Mouse (Mus musculus) limb, embryonic 11.5 days (tissue): ENCODE data around the gene Casd1. TPM values are rescaled to one million over a fixed set of nuclear protein-coding genes. Genes with fewer than 3 reads are reported as not detected.

Source experiments
- ATAC-seq: fragments of 200-750 bp; cut with Nextera tagmentation; 2 replicates; pipeline ENCODE4 v1.8.0; 2017; ENCODE audit warnings: low read depth; ENCODE audit not compliant: insufficient number of reproducible peaks, low FRiP score, low TSS enrichment
- DNase-seq: peaks from one replicate; pipeline ENCODE4 v3.0.0-alpha.2; 2015; ENCODE audit warnings: low spot score
- H3K27ac ChIP-seq: fragments of 300-500 bp; sonication (generic); replicated peaks from 2 replicates; pipeline ENCODE4 v1.5.1; 2014; ENCODE audit warnings: low read depth, mild to moderate bottlenecking, low read length
- H3K27me3 ChIP-seq: fragments of 300-500 bp; sonication (generic); 2 replicates; pipeline ENCODE4 v1.6.1; 2014; ENCODE audit warnings: mild to moderate bottlenecking, low read length, mixed read lengths; ENCODE audit not compliant: control insufficient read depth, insufficient read depth
- H3K36me3 ChIP-seq: fragments of 300-500 bp; sonication (generic); 2 replicates; pipeline ENCODE4 v1.6.1; 2014; ENCODE audit warnings: mild to moderate bottlenecking, low read length, moderate library complexity, mixed read lengths; ENCODE audit not compliant: control insufficient read depth, insufficient read depth
- H3K4me1 ChIP-seq: fragments of 300-500 bp; sonication (generic); 2 replicates; pipeline ENCODE4 v1.6.1; 2014; ENCODE audit warnings: low read length, mixed read lengths; ENCODE audit not compliant: control insufficient read depth, insufficient read depth
- H3K4me2 ChIP-seq: fragments of 300-500 bp; sonication (generic); 2 replicates; pipeline ENCODE4 v1.6.1; 2014; ENCODE audit warnings: low read depth, mild to moderate bottlenecking, moderate library complexity; ENCODE audit not compliant: severe bottlenecking
- H3K4me3 ChIP-seq: fragments of 300-500 bp; sonication (generic); 2 replicates; pipeline ENCODE4 v1.5.1; 2014; ENCODE audit warnings: low read depth, low read length
- H3K9ac ChIP-seq: fragments of 300-500 bp; sonication (generic); 2 replicates; pipeline ENCODE4 v1.6.1; 2014; ENCODE audit warnings: mild to moderate bottlenecking, low read length
- H3K9me3 ChIP-seq: fragments of 300-500 bp; sonication (generic); 2 replicates; pipeline ENCODE4 v1.6.1; 2016; ENCODE audit warnings: low read length; ENCODE audit not compliant: control insufficient read depth
- WGBS: fragments of 180-500 bp; shearing (Covaris S2); extraction: QIAGEN DNeasy Blood & Tissue Kit; methylation state at CpG from one replicate; pipeline ENCODE4 v1.1.7; 2014; 5-methylcytosine and 5-hydroxymethylcytosine counted together
- polyA plus RNA-seq: library from polyadenylated mRNA; unstranded; fragments of >200 nt; fragmentation: Nextera tagmentation; extraction: Ambion mirVana; gene quantifications from 2 replicates; pipeline ENCODE4 v1.2.1, GENCODE M21; 2014

Gene Casd1
- polyA plus RNA-seq, 1 experiment from 2014 or later, result 79.2 TPM

- Histone ChIP-seq H3K36me3 (no peaks in the 10 kb centered on the region), H3K4me3 (no peak overlapping the region), H3K9me3 (no peaks in the 10 kb centered on the region), H3K27ac (no peak overlapping the region), H3K4me2 (no peak overlapping the region), H3K27me3 (no peaks in the 10 kb centered on the region), H3K4me1 (no peaks in the 10 kb centered on the region), H3K9ac (no peak overlapping the region)
- no peak for DNase-seq
- WGBS, result 87% methylated on average over 13 of the region's 13 CpGs
- no peak for ATAC-seq
Observed at GRCm38 (mm10) chr6:4658861-4659260, 58.2 kb downstream of the Casd1 start.

- Histone ChIP-seq H3K4me3 (no peak overlapping the region), H3K9me3 (no peaks in the 10 kb centered on the region), H3K36me3 (no peaks in the 10 kb centered on the region), H3K4me2 (no peak overlapping the region), H3K4me1 (no peaks in the 10 kb centered on the region), H3K27me3 (no peaks in the 10 kb centered on the region), H3K27ac (no peak overlapping the region), H3K9ac (no peak overlapping the region)
- no peak for ATAC-seq
- no peak for DNase-seq
- 79% methylated on average over 2 of the region's 2 CpGs for WGBS
Observed at GRCm38 (mm10) chr6:4663516-4663915, 62.9 kb downstream of the Casd1 start.

- no peak overlapping the region for H3K9ac ChIP-seq
- ATAC-seq (no peak), DNase-seq (no peak)
- H3K27ac ChIP-seq, result no peak overlapping the region
- no peaks in the 10 kb centered on the region for H3K4me1 ChIP-seq
- H3K9me3 ChIP-seq, result no peaks in the 10 kb centered on the region
- H3K4me3 ChIP-seq, result no peak overlapping the region
- H3K4me2 ChIP-seq, result no peak overlapping the region
- no peaks in the 10 kb centered on the region for H3K36me3 ChIP-seq
- 54% methylated on average over 2 of the region's 2 CpGs for WGBS
- H3K27me3 ChIP-seq, result no peaks in the 10 kb centered on the region
Observed at GRCm38 (mm10) chr6:4664313-4664712, 63.7 kb downstream of the Casd1 start.

- DNase-seq, result no peak
- no peaks in the 10 kb centered on the region for H3K4me1 ChIP-seq
- H3K9me3 ChIP-seq, result no peaks in the 10 kb centered on the region
- H3K36me3 ChIP-seq, result no peaks in the 10 kb centered on the region
- H3K4me3 ChIP-seq, result no peak overlapping the region
- ATAC-seq, result no peak
- H3K27me3 ChIP-seq, result no peaks in the 10 kb centered on the region
- no peak overlapping the region for H3K9ac ChIP-seq
- H3K4me2 ChIP-seq, result no peak overlapping the region
- H3K27ac ChIP-seq, result no peak overlapping the region
- 97% methylated on average over 6 of the region's 6 CpGs for WGBS
Observed at GRCm38 (mm10) chr6:4665154-4665553, 64.5 kb downstream of the Casd1 start.

- H3K4me3 ChIP-seq, result no peak overlapping the region
- no peak overlapping the region for H3K27ac ChIP-seq
- no peak overlapping the region for H3K9ac ChIP-seq
- H3K4me1 ChIP-seq, result no peaks in the 10 kb centered on the region
- H3K4me2 ChIP-seq, result no peak overlapping the region
- H3K36me3 ChIP-seq, result no peaks in the 10 kb centered on the region
- 84% methylated on average over 1 of the region's 1 CpGs for WGBS
- H3K27me3 ChIP-seq, result no peaks in the 10 kb centered on the region
- no peaks in the 10 kb centered on the region for H3K9me3 ChIP-seq
- no peak for DNase-seq
- ATAC-seq, result no peak
Observed at GRCm38 (mm10) chr6:4677356-4677761, 76.7 kb downstream of the Casd1 start.

GRCm38 (mm10) chr6:4679981-4680380, 79.3 kb downstream of the Casd1 start:
- 81% methylated on average over 1 of the region's 1 CpGs for whole genome bisulfite sequencing
- ATAC-seq (no peak), DNase-seq (no peak)
- Histone ChIP-seq H3K27ac (no peak overlapping the region), H3K9ac (no peak overlapping the region), H3K9me3 (no peaks in the 10 kb centered on the region), H3K4me2 (no peak overlapping the region), H3K4me1 (peaks cover 4% of the 10 kb centered on the region; the same call in 1 of the 2 replicates), H3K27me3 (no peaks in the 10 kb centered on the region), H3K4me3 (no peak overlapping the region), H3K36me3 (no peaks in the 10 kb centered on the region)

- Histone ChIP-seq H3K27ac (no peak overlapping the region), H3K4me2 (no peak overlapping the region), H3K9ac (no peak overlapping the region), H3K36me3 (no peaks in the 10 kb centered on the region), H3K4me1 (peaks cover 6% of the 10 kb centered on the region; the same call in 1 of the 2 replicates), H3K4me3 (no peak overlapping the region), H3K27me3 (no peaks in the 10 kb centered on the region), H3K9me3 (no peaks in the 10 kb centered on the region)
- no peak for ATAC-seq
- WGBS, result 89% methylated on average over 4 of the region's 4 CpGs
- DNase-seq, result no peak
Observed at GRCm38 (mm10) chr6:4680576-4680975, 79.9 kb downstream of the Casd1 start.

GRCm38 (mm10) chr6:4684706-4685340, 84.2 kb downstream of the Casd1 start:
- no peaks in the 10 kb centered on the region for H3K27me3 ChIP-seq
- WGBS, result 31% methylated on average over 10 of the region's 10 CpGs
- no peak overlapping the region for H3K27ac ChIP-seq
- peaks cover 6% of the 10 kb centered on the region; the same call in 1 of the 2 replicates for H3K4me1 ChIP-seq
- DNase-seq (peak; percentile 40), ATAC-seq (no peak)
- no peaks in the 10 kb centered on the region for H3K9me3 ChIP-seq
- no peak overlapping the region for H3K9ac ChIP-seq
- H3K4me3 ChIP-seq, result no peak overlapping the region
- no peaks in the 10 kb centered on the region for H3K36me3 ChIP-seq
- no peak overlapping the region for H3K4me2 ChIP-seq

GRCm38 (mm10) chr6:4690438-4690837, 89.8 kb downstream of the Casd1 start:
- H3K4me1 ChIP-seq, result peaks cover 3% of the 10 kb centered on the region; the same call in 1 of the 2 replicates
- H3K4me3 ChIP-seq, result no peak overlapping the region
- H3K9me3 ChIP-seq, result no peaks in the 10 kb centered on the region
- WGBS, result 93% methylated on average over 4 of the region's 4 CpGs
- H3K36me3 ChIP-seq, result no peaks in the 10 kb centered on the region
- H3K27me3 ChIP-seq, result no peaks in the 10 kb centered on the region
- no peak for DNase-seq
- no peak overlapping the region for H3K4me2 ChIP-seq
- ATAC-seq, result no peak
- no peak overlapping the region for H3K9ac ChIP-seq
- H3K27ac ChIP-seq, result no peak overlapping the region
